Mouse (Mus musculus) CD4-positive, CD25-positive, alpha-beta regulatory T cell, adult 4 months (primary cell): ENCODE results near the gene Ugt1a9. TPM values are rescaled to one million over a fixed set of nuclear protein-coding genes. Genes with fewer than 3 reads are reported as not detected.
"Not testable (repeated sequence)": the region's sequence is repeated elsewhere in the genome, so short reads cannot be mapped to it uniquely, and the experiment has no call there.

Source experiments
- ATAC-seq: one replicate; pipeline ENCODE4 v1.8.0; 2017
- polyA plus RNA-seq, 2 experiments: library from polyadenylated mRNA; unstranded; fragments of 100-300 nt; shearing (Covaris generic); gene quantifications; one replicate each; pipeline ENCODE4 v1.2.1; 2017

The Ugt1a9 gene
- polyA plus RNA-seq, 2 experiments from 2014 or later = not detected

GRCm38 (mm10) chr1:88109027-88109557, 38.5 kb downstream of the Ugt1a9 start:
- ATAC-seq = not testable (repeated sequence)

DNA sequence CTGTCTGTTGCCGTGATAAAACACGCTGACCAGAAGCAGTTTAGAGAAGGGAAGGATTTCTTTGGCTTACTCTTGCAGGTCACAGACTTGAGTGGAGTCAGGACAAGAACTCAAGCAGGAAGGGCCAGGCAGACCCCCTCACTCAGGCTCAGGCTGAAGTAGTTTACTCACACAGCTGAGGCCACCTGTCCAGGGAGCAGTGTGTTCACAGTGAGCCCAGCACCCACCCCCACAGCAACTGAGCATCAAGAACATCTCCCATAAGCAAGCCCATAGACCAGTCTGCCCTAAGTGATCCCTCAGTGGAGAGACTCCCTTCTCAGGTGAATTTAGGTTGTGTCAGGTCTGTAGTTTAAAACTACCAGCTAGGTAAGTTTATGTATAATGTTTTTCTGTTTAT, 39.0 kb downstream of the Ugt1a9 start:
- ATAC-seq = not testable (repeated sequence)

- not testable (repeated sequence) for ATAC-seq
Observed at GRCm38 (mm10) chr1:88112769-88113168, 42.2 kb downstream of the Ugt1a9 start.

DNA sequence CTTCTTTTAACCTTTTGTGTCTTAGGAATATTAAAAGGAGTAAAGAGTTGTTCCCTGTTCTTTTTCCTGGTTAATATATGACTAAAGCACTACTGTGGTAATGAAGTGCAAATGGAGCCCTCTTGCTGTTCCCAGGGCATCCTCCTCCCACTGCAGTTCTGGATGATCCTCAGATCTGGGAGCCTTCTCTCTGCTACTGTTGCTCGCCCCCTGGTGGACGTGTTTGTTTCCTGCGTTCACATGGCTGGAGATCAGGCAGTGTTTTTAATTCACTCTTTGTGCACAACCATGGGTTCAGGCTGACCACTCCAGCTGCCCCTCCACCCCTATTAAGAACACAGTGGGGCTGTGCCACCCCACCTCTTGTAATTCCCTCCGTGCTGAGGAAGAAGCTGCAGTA, 50.0 kb downstream of the Ugt1a9 start:
- not testable (repeated sequence) for ATAC-seq

DNA sequence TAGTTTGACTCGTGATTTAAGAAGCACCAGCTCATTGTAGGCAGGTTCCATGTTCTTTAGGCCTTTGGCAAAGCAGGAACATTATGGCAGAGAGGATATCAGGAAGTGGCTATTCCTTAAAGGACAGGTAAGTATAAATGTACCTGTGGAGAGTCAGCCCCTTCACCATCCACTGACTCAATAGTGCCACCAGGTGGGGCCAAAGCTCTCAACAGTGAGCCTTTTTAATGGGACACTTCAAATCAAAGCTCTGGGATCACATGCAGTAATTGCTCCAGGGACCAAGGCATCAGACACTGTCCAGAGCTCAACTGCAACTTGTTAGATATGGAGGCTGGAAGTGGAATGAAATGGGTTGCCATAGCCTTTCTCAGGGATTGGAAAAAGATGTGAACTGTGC, 50.9 kb downstream of the Ugt1a9 start:
- ATAC-seq = not testable (repeated sequence)

DNA sequence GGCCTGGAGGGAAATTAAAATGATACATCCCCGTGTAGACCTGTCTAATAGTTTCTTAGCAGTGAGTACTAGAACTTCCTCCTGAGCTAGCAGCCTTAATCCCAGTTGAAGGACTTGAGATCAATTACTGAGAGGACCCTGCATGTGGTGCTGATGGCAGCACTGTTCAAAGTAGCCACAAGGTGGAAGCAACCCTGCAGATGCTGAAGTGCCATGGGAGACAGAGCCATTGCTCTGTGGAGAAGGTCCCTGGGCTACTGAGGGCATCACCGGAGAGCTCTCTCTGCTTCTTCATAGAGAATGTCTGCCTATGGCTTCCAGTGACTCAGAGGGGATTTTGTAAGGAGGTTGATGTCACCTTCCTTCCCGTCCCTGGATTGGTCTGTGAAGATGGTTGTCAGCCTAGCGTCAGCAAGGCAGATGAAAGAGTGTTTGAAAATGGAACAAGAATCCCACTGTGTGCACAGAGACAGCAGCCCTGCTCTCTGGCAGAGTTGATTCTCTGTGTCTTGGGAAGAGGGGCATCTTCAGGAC, 55.3 kb downstream of the Ugt1a9 start:
- not testable (repeated sequence) for ATAC-seq

DNA sequence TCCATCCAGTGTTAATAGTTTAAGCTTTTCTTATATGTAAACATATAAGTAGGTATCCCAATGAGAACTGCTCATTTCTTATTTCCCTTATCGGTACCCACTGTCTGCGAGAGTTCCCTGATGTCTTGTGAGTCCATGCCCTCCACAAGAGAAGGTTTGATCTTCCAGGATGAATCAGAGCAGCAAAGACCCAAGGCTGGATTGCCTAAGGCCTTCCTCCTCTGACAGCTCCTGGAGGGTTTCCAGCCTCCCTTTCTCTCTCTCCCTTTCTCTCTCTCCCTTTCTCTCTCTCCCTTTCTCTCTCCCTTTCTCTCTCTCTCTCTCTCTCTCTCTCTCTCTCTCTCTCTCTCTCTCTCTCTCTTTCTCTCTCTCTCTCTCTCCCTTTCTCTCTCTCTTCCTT, 58.5 kb downstream of the Ugt1a9 start:
- not testable (repeated sequence) for ATAC-seq

- ATAC-seq = not testable (repeated sequence)
Observed at GRCm38 (mm10) chr1:88130223-88130622, 59.6 kb downstream of the Ugt1a9 start.

DNA sequence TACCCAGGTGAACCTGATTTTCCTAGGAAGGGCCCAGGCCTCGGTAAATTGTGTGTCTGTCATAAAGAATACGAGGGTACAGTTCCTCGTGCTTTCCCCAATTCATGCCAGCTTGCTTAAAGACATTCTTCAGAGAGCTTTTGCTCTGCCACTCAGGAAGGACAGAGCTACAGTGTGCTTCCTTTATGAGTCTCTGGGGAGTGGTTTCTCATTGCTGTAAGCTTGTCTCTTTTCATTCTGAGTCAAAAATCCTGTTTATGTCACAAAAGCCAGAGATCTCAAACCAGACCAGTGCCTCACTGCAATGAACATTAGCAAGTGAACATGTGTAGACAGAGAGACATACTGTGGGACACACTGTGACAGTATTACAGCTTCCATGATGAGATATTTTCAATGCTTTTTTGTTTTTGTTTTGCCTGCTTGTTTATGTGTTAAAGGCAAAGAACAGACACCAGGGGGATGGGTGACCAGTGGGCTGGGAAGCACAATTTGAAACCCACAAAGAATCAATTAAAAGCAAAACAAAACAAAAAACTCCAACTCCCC, 63.4 kb downstream of the Ugt1a9 start:
- peak; percentile 29 for ATAC-seq

- not testable (repeated sequence) for ATAC-seq
Observed at GRCm38 (mm10) chr1:88134457-88135011, 63.9 kb downstream of the Ugt1a9 start, which contains the start of gene Ugt1a6a. Ugt1a6a (plus strand) TSS chr1:88134809.

- not testable (repeated sequence) for ATAC-seq
Observed at GRCm38 (mm10) chr1:88135229-88135904, 64.8 kb downstream of the Ugt1a9 start.

DNA sequence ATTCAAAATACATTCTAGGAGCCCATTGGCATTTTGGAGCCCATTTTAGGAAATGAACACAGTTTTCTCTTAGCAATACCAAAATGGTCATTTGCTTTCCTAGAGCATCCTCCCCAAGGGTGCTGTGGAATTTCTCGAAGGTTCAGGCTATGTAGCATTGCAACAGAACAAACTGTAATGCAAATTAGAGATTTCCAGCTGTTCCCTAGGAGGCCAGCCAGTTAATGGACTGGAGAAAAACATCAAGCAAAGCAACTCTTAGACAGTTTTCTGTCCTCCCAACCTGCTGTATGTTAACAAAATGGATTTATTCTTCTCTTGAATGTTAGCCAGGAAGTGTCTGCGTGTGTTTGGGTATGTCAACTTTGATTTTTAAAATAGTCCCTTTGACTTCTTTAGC, 66.0 kb downstream of the Ugt1a9 start:
- ATAC-seq = no peak

GRCm38 (mm10) chr1:88137264-88137663, 66.7 kb downstream of the Ugt1a9 start:
- ATAC-seq = no peak

- ATAC-seq = no peak
Observed at GRCm38 (mm10) chr1:88138145-88138544, 67.5 kb downstream of the Ugt1a9 start.

- not testable (repeated sequence) for ATAC-seq
Observed at GRCm38 (mm10) chr1:88140492-88140891, 69.9 kb downstream of the Ugt1a9 start.

DNA sequence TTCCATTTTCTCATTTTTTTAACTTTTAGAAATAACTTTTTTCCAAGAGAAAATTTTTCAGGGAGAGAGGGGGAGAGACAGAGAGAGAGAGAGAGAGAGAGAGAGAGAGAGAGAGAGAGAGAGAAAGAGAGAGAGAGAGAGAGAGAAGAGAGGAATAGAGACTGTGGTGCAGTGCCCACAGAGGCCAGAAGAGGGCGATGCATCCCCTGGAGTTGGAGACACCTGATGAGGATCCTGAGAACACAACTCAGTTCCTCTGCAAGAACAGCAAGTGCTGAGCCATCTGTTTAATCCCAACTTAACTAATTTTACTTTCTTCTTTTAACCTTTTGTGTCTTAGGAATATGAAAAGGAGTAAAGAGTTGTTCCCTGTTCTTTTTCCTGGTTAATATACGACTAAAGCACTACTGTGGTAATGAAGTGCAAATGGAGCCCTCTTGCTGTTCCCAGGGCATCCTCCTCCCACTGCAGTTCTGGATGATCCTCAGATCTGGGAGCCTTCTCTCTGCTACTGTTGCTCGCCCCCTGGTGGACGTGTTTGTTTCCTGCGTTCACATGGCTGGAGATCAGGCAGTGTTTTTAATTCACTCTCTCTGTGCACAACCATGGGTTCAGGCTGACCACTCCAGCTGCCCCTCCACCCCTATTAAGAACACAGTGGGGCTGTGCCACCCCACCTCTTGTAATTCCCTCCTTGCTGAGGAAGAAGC, 73.5 kb downstream of the Ugt1a9 start:
- not testable (repeated sequence) for ATAC-seq

DNA sequence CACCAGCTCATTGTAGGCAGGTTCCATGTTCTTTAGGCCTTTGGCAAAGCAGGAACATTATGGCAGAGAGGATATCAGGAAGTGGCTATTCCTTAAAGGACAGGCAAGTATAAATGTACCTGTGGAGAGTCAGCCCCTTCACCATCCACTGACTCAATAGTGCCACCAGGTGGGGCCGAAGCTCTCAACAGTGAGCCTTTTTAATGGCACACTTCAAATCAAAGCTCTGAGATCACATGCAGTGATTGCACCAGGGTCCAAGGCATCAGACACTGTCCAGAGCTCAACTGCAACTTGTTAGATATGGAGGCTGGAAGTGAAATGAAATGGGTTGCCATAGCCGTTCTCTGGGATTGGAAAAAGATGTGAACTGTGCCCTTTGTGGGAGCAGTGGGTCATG, 74.7 kb downstream of the Ugt1a9 start:
- not testable (repeated sequence) for ATAC-seq

DNA sequence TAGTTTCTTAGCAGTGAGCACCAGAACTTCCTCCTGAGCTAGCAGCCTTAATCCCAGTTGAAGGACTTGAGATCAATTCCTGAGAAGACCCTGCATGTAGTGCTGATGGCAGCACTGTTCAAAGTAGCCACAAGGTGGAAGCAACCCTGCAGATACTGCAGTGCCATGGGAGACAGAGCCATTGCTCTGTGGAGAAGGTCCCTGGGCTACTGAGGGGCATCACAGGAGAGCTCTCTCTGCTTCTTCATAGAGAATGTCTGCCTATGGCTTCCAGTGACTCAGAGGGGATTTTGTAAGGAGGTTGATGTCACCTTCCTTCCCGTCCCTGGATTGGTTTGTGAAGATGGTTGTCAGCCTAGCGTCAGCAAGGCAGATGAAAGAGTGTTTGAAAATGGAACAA, 79.5 kb downstream of the Ugt1a9 start:
- ATAC-seq = not testable (repeated sequence)

DNA sequence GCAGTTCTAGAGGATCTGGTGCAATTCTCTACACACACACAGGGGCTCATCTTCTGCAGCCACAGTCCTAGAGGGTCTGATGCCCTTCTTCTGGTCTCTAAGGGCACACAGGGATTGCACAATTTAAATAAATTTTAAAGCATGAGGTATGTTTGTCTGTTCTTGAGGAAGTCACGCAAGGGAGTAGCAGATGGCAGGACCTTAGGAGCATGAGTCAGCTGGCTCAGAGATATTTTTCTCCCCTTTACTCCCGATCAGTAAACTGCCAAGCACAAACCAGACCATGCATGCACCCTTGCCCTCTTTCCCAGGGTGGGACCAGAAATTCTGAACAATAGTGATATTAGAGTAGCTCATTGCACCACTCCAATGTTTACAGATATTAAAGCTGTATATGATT, 87.8 kb downstream of the Ugt1a9 start:
- ATAC-seq = no peak

- no peak for ATAC-seq
Observed at GRCm38 (mm10) chr1:88165711-88166110, 95.1 kb downstream of the Ugt1a9 start, which contains the start of gene Ugt1a5. Ugt1a5 (plus strand) TSS chr1:88166012.

GRCm38 (mm10) chr1:88172190-88172589, 101.6 kb downstream of the Ugt1a9 start:
- not testable (repeated sequence) for ATAC-seq

DNA sequence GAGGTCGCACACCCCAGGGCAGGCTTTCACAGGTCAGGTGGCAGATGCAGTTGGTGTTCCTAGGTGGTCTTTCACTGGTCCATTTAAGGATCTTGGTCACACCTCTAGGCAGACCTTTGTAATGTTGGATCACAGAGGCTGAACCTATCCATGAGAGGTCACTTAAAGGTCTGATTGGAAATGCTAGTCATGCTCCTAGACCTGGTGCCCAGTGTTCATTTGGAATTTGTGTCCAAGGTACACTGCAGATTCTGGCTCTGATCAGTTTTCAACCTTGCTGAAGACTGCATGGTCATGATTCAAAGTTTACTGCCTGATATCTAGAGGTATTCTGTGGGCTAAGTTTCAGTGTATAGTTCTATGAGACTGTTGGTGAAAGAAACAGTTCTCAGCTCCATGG, 109.1 kb downstream of the Ugt1a9 start:
- no peak for ATAC-seq
